Mouse (Mus musculus) ES-E14 (cell line): ENCODE results near the gene AI467606.

Experiments
- CHD2 ChIP-seq: IDR thresholded peaks from 2 replicates; pipeline ENCODE4 v1.6.1; 2014; ENCODE audit warnings: mild to moderate bottlenecking, low read depth, low read length, inconsistent platforms
- HCFC1 ChIP-seq: IDR thresholded peaks from 2 replicates; pipeline ENCODE4 v1.6.1; 2012; ENCODE audit warnings: low read length, inconsistent platforms, borderline replicate concordance; ENCODE audit not compliant: insufficient read depth
- ZNF384 ChIP-seq: IDR thresholded peaks from 2 replicates; pipeline ENCODE4 v1.6.1; 2012; ENCODE audit warnings: low read depth, low read length, inconsistent platforms

DNA sequence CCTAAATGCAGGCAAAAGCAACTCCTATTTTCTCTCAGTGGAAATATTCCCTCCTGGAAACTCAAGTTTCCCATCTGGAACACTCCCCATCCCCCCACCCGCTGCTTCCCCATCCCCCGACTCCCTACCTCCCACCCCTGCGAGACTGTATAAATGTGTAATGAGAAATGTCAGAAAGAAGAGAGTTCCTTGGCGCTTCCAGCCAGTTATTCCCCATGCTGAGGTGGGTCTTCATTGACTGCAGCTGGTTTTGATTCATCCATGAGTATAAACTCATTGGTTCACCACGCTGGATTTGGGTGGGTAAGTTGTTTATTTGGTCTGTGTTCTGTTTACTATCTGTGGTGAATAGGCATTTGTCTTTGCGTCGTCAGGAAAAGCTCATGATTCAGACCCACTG is 5.3 kb downstream of the AI467606 start:
- TF ChIP-seq ZNF384 = no peak
- TF ChIP-seq CHD2 = no peak
- TF ChIP-seq HCFC1 = no peak
